Mouse (Mus musculus): ENCODE data around the gene Yaf2. TPM values are rescaled to one million over a fixed set of nuclear protein-coding genes. Genes with fewer than 3 reads are reported as not detected.
"Not testable (repeated sequence)": the region's sequence is repeated elsewhere in the genome, so short reads cannot be mapped to it uniquely, and the experiment has no call there.

The Yaf2 gene
- total and polyA plus RNA-seq, 3 experiments: 24.4 to 50.0 (median 39.7) TPM

GRCm38 (mm10) chr15:93331256-93331655 lies 5.5 kb downstream of the Yaf2 start:
- DNase-seq (ENCODE audit: low spot score) (no peak), ATAC-seq (ENCODE audit: extremely low read depth, insufficient number of reproducible peaks, low FRiP score, poor library complexity, severe bottlenecking) (no peak)
- peaks cover 54% of the 10 kb centered on the region for H3K36me3 ChIP-seq (replicated peaks)
- TF ChIP-seq POLR2AphosphoS5 (IDR thresholded peaks at IDR 0.05; ENCODE audit: insufficient replicate concordance, low read depth, low read length) (no peak), GATA2 (IDR thresholded peaks at IDR 0.05; ENCODE audit: borderline replicate concordance, low read depth, low read length) (no peak), GATA1 (IDR thresholded peaks at IDR 0.05; ENCODE audit: borderline replicate concordance, low read length) (no peak), TAL1 (conservative IDR thresholded peaks at IDR 0.05; ENCODE audit: low read depth, low read length) (no peak), CTCF (IDR thresholded peaks at IDR 0.05; ENCODE audit: low read depth, low read length) (no peak)
- no peaks in the 10 kb centered on the region for H3K27me3 ChIP-seq (ENCODE audit: insufficient read depth, low read length)
- H3K9me3 ChIP-seq (replicated peaks): no peaks in the 10 kb centered on the region
- no peaks in the 10 kb centered on the region; the same call in 1 of the 2 replicates for H3K4me1 ChIP-seq (ENCODE audit: insufficient read depth, low read depth, low read length)
- no peak overlapping the region for H3K4me3 ChIP-seq (ENCODE audit: low read depth, low read length)

GRCm38 (mm10) chr15:93327235-93327634 lies 9.5 kb downstream of the Yaf2 start:
- no peak for DNase-seq (ENCODE audit: low spot score)
- H3K4me1 ChIP-seq (ENCODE audit: insufficient read depth, low read depth, low read length): no peaks in the 10 kb centered on the region
- no peak for TF ChIP-seq GATA1 (IDR thresholded peaks at IDR 0.05; ENCODE audit: borderline replicate concordance, low read length)
- no peak for TF ChIP-seq CTCF (IDR thresholded peaks at IDR 0.05; ENCODE audit: low read depth, low read length)
- no peak for TF ChIP-seq TAL1 (conservative IDR thresholded peaks at IDR 0.05; ENCODE audit: low read depth, low read length)
- TF ChIP-seq POLR2AphosphoS5 (IDR thresholded peaks at IDR 0.05; ENCODE audit: insufficient replicate concordance, low read depth, low read length): no peak
- no peak for TF ChIP-seq GATA2 (IDR thresholded peaks at IDR 0.05; ENCODE audit: borderline replicate concordance, low read depth, low read length)
- ATAC-seq (ENCODE audit: extremely low read depth, insufficient number of reproducible peaks, low FRiP score, poor library complexity, severe bottlenecking): no peak
- no peaks in the 10 kb centered on the region for H3K27me3 ChIP-seq (ENCODE audit: insufficient read depth, low read length)
- H3K9me3 ChIP-seq (replicated peaks): no peaks in the 10 kb centered on the region
- H3K36me3 ChIP-seq (replicated peaks): peaks cover 57% of the 10 kb centered on the region
- no peak overlapping the region for H3K4me3 ChIP-seq (ENCODE audit: low read depth, low read length)

- ATAC-seq (ENCODE audit: extremely low read depth, insufficient number of reproducible peaks, low FRiP score, poor library complexity, severe bottlenecking) (no peak), DNase-seq (ENCODE audit: low spot score) (no peak)
- Histone ChIP-seq H3K36me3 (replicated peaks) (peaks cover 60% of the 10 kb centered on the region), H3K27me3 (ENCODE audit: insufficient read depth, low read length) (no peaks in the 10 kb centered on the region), H3K4me1 (ENCODE audit: insufficient read depth, low read depth, low read length) (no peaks in the 10 kb centered on the region), H3K4me3 (ENCODE audit: low read depth, low read length) (no peak overlapping the region), H3K9me3 (replicated peaks) (no peaks in the 10 kb centered on the region)
- TF ChIP-seq TAL1 (conservative IDR thresholded peaks at IDR 0.05; ENCODE audit: low read depth, low read length): no peak
These were observed 10.1 kb downstream of the Yaf2 start for GRCm38 (mm10) chr15:93326651-93327050.

GRCm38 (mm10) chr15:93325360-93325759 lies 11.4 kb downstream of the Yaf2 start:
- peaks cover 53% of the 10 kb centered on the region for H3K36me3 ChIP-seq (replicated peaks)
- DNase-seq (ENCODE audit: low spot score) (no peak), ATAC-seq (ENCODE audit: extremely low read depth, insufficient number of reproducible peaks, low FRiP score, poor library complexity, severe bottlenecking) (no peak)
- no peak for TF ChIP-seq CTCF (IDR thresholded peaks at IDR 0.05; ENCODE audit: low read depth, low read length)
- TF ChIP-seq GATA1 (IDR thresholded peaks at IDR 0.05; ENCODE audit: borderline replicate concordance, low read length): no peak
- no peak for TF ChIP-seq GATA2 (IDR thresholded peaks at IDR 0.05; ENCODE audit: borderline replicate concordance, low read depth, low read length)
- TF ChIP-seq POLR2AphosphoS5 (IDR thresholded peaks at IDR 0.05; ENCODE audit: insufficient replicate concordance, low read depth, low read length): no peak
- TF ChIP-seq TAL1 (conservative IDR thresholded peaks at IDR 0.05; ENCODE audit: low read depth, low read length): no peak
- no peaks in the 10 kb centered on the region for H3K4me1 ChIP-seq (ENCODE audit: insufficient read depth, low read depth, low read length)
- H3K27me3 ChIP-seq (ENCODE audit: insufficient read depth, low read length): no peaks in the 10 kb centered on the region
- H3K9me3 ChIP-seq (replicated peaks): no peaks in the 10 kb centered on the region
- H3K4me3 ChIP-seq (ENCODE audit: low read depth, low read length): no peak overlapping the region

GRCm38 (mm10) chr15:93318781-93319180 lies 18.0 kb downstream of the Yaf2 start:
- H3K4me3 ChIP-seq (ENCODE audit: low read depth, low read length): no peak overlapping the region
- H3K4me1 ChIP-seq (ENCODE audit: insufficient read depth, low read depth, low read length): no peaks in the 10 kb centered on the region
- no peak for DNase-seq (ENCODE audit: low spot score)
- ATAC-seq (ENCODE audit: extremely low read depth, insufficient number of reproducible peaks, low FRiP score, poor library complexity, severe bottlenecking): no peak; the same call in 1 of the 2 replicates
- H3K9me3 ChIP-seq (replicated peaks): no peaks in the 10 kb centered on the region
- no peak for TF ChIP-seq GATA1 (IDR thresholded peaks at IDR 0.05; ENCODE audit: borderline replicate concordance, low read length)
- no peak for TF ChIP-seq POLR2AphosphoS5 (IDR thresholded peaks at IDR 0.05; ENCODE audit: insufficient replicate concordance, low read depth, low read length)
- no peaks in the 10 kb centered on the region for H3K27me3 ChIP-seq (ENCODE audit: insufficient read depth, low read length)
- peaks cover 27% of the 10 kb centered on the region for H3K36me3 ChIP-seq (replicated peaks)

- H3K4me1 ChIP-seq (ENCODE audit: insufficient read depth, low read depth, low read length); DNase-seq (ENCODE audit: low spot score); ATAC-seq (ENCODE audit: extremely low read depth, insufficient number of reproducible peaks, low FRiP score, poor library complexity, severe bottlenecking); H3K27me3 ChIP-seq (ENCODE audit: insufficient read depth, low read length); H3K4me3 ChIP-seq (ENCODE audit: low read depth, low read length); H3K9me3 ChIP-seq (replicated peaks): not testable (repeated sequence)
- H3K36me3 ChIP-seq (replicated peaks): peaks cover 34% of the 10 kb centered on the region
These were observed 26.4 kb downstream of the Yaf2 start for GRCm38 (mm10) chr15:93310304-93310703.

GRCm38 (mm10) chr15:93298197-93298596 lies 38.5 kb downstream of the Yaf2 start:
- Histone ChIP-seq H3K4me3 (ENCODE audit: low read depth, low read length) (no peak overlapping the region), H3K4me1 (ENCODE audit: insufficient read depth, low read depth, low read length) (peaks cover 9% of the 10 kb centered on the region), H3K27me3 (ENCODE audit: insufficient read depth, low read length) (no peaks in the 10 kb centered on the region), H3K9me3 (replicated peaks) (no peaks in the 10 kb centered on the region), H3K36me3 (replicated peaks) (peaks cover 41% of the 10 kb centered on the region)
- TF ChIP-seq GATA1 (IDR thresholded peaks at IDR 0.05; ENCODE audit: borderline replicate concordance, low read length) (no peak), POLR2AphosphoS5 (IDR thresholded peaks at IDR 0.05; ENCODE audit: insufficient replicate concordance, low read depth, low read length) (no peak), CTCF (IDR thresholded peaks at IDR 0.05; ENCODE audit: low read depth, low read length) (no peak)
- DNase-seq (ENCODE audit: low spot score): no peak
- ATAC-seq (ENCODE audit: extremely low read depth, insufficient number of reproducible peaks, low FRiP score, poor library complexity, severe bottlenecking): peak; percentile 80

Measured in G1E (cell line).